ENCODE assay signal across 23 mouse cellular contexts in genomic region chr16:36931976-36932375, GRCm38 (mm10). TPM values are rescaled to one million over a fixed set of nuclear protein-coding genes. Genes with fewer than 3 reads are reported as not detected.
DNase-seq lines count a peak whose midpoint lies in the region; ATAC-seq and TF ChIP-seq lines count a peak whose summit lies in the region.
"Had no signal": no experiment of that assay in that cellular context is flagged by ENCODE, and none has a peak within 500 bp of the region (broad histone marks: within the 10 kb centered on the region; RNA-seq: fewer than 3 reads in every experiment).

No protein-coding gene starts in this region.

- 83% methylated on average over 3 of the region's 3 CpGs for WGBS in forebrain, embryonic 11.5 days
- WGBS in forebrain, embryonic 14.5 days = 92% methylated on average over 3 of the region's 3 CpGs
- WGBS in thymus, adult 2 months = 46% methylated on average over 3 of the region's 3 CpGs
- 87% methylated on average over 3 of the region's 3 CpGs for WGBS in hindbrain, postnatal 0 days

- no peaks in the 10 kb centered on the region for H3K27me3 ChIP-seq in forebrain, embryonic 11.5 days (ENCODE audit: control insufficient read depth, insufficient read depth, low read length)
- no peaks in the 10 kb centered on the region for H3K27me3 ChIP-seq in forebrain, embryonic 14.5 days (replicated peaks; ENCODE audit: control insufficient read depth, insufficient read depth, low read length)
- no peaks in the 10 kb centered on the region for H3K27me3 ChIP-seq in thymus, adult 2 months (ENCODE audit: control insufficient read depth, insufficient read depth, low read length)
- no peaks in the 10 kb centered on the region for H3K27me3 ChIP-seq in hindbrain, postnatal 0 days (ENCODE audit: insufficient read depth, low read length)
- H3K27me3 ChIP-seq: forebrain, embryonic 15.5 days; heart, embryonic 13.5 days; hindbrain, embryonic 13.5 days; intestine, embryonic 15.5 days; limb, embryonic 15.5 days; liver, embryonic 15.5 days; midbrain, embryonic 12.5 days had no signal

- no peak for TF ChIP-seq POLR2A in thymus, adult 2 months (IDR thresholded peaks at IDR 0.05; ENCODE audit: control insufficient read depth, extremely low read depth, insufficient read depth, low read length, poor library complexity)

- no peaks in the 10 kb centered on the region for H3K4me1 ChIP-seq in forebrain, embryonic 11.5 days (replicated peaks; ENCODE audit: control insufficient read depth, insufficient read depth, low read length)
- no peaks in the 10 kb centered on the region for H3K4me1 ChIP-seq in forebrain, embryonic 14.5 days (ENCODE audit: control insufficient read depth, insufficient read depth, low read length)
- H3K4me1 ChIP-seq in thymus, adult 2 months (replicated peaks; ENCODE audit: control insufficient read depth, insufficient read depth, low read length) = peaks cover 48% of the 10 kb centered on the region
- H3K4me1 ChIP-seq in hindbrain, postnatal 0 days (ENCODE audit: insufficient read depth, low read length) = no peaks in the 10 kb centered on the region
- H3K4me1 ChIP-seq: forebrain, embryonic 15.5 days; hindbrain, embryonic 13.5 days; intestine, embryonic 15.5 days; midbrain, embryonic 12.5 days had no signal

- H3K27ac ChIP-seq in forebrain, embryonic 11.5 days (ENCODE audit: low read depth, low read length) = no peak overlapping the region
- no peak overlapping the region for H3K27ac ChIP-seq in forebrain, embryonic 14.5 days (ENCODE audit: low read depth, low read length)
- peak overlapping the region; percentile 60; the same call in 1 of the 2 replicates for H3K27ac ChIP-seq in thymus, adult 2 months (ENCODE audit: control insufficient read depth, insufficient read depth, low read length)
- H3K27ac ChIP-seq in hindbrain, postnatal 0 days = no peak overlapping the region
- no peak overlapping the region for H3K27ac ChIP-seq in gastrocnemius, adult 2 months
- H3K27ac ChIP-seq: forebrain, embryonic 15.5 days; heart, embryonic 13.5 days; hindbrain, embryonic 13.5 days; intestine, embryonic 15.5 days; left cerebral cortex, adult 2 months; limb, embryonic 15.5 days; liver, embryonic 15.5 days; midbrain, embryonic 12.5 days had no signal

- DNase-seq in forebrain, embryonic 11.5 days (ENCODE audit: low spot score) = peak; percentile 33
- DNase-seq in forebrain, embryonic 14.5 days (ENCODE audit: low spot score) = no peak
- peak; percentile 47 for DNase-seq in forelimb bud, embryonic 11.5 days (ENCODE audit: low read depth, low spot score)
- DNase-seq in thymus, adult 2 months = peak; percentile 49
- DNase-seq in hindbrain, postnatal 0 days (ENCODE audit: low spot score) = no peak
- no peak for DNase-seq in urinary bladder, postnatal 25 days (ENCODE audit: low spot score)
- DNase-seq in urinary bladder, postnatal 4 days (ENCODE audit: low spot score in 2 of 2) = no peak
- no peak for DNase-seq in gastrocnemius, adult 2 months
- DNase-seq: adrenal gland, adult 2 months; cerebellum, adult 9-11 months; kidney, adult 9 months; kidney, postnatal 36 days; layer of hippocampus, adult 9-11 months had no signal

- H3K36me3 ChIP-seq in forebrain, embryonic 11.5 days (ENCODE audit: control insufficient read depth, insufficient read depth, low read length) = no peaks in the 10 kb centered on the region; the same call in 1 of the 2 replicates
- H3K36me3 ChIP-seq in forebrain, embryonic 14.5 days (ENCODE audit: control insufficient read depth, insufficient read depth, low read length) = peaks cover 60% of the 10 kb centered on the region
- no peaks in the 10 kb centered on the region for H3K36me3 ChIP-seq in thymus, adult 2 months (ENCODE audit: control insufficient read depth, insufficient read depth, low read length)
- peaks cover 51% of the 10 kb centered on the region for H3K36me3 ChIP-seq in hindbrain, postnatal 0 days (ENCODE audit: insufficient read depth, low read length)

- H3K9ac ChIP-seq in forebrain, embryonic 11.5 days (ENCODE audit: low read length) = no peak overlapping the region
- no peak overlapping the region for H3K9ac ChIP-seq in forebrain, embryonic 14.5 days (ENCODE audit: low read length)
- no peak overlapping the region for H3K9ac ChIP-seq in hindbrain, postnatal 0 days (replicated peaks; ENCODE audit: low read length)
- H3K9ac ChIP-seq: forebrain, embryonic 15.5 days; heart, embryonic 13.5 days; hindbrain, embryonic 13.5 days; intestine, embryonic 15.5 days; limb, embryonic 15.5 days; liver, embryonic 15.5 days; midbrain, embryonic 12.5 days had no signal

- intact Hi-C loops in gastrocnemius, adult 2 months (cut with DNase I) = no loop called here

- no peak overlapping the region for H3K4me3 ChIP-seq in forebrain, embryonic 11.5 days (ENCODE audit: low read depth, low read length)
- no peak overlapping the region for H3K4me3 ChIP-seq in forebrain, embryonic 14.5 days (ENCODE audit: low read depth, low read length)
- H3K4me3 ChIP-seq in thymus, adult 2 months (ENCODE audit: control insufficient read depth, insufficient read depth, low read length) = no peak overlapping the region
- no peak overlapping the region for H3K4me3 ChIP-seq in hindbrain, postnatal 0 days (ENCODE audit: low read length)
- no peak overlapping the region for H3K4me3 ChIP-seq in gastrocnemius, adult 2 months
- H3K4me3 ChIP-seq: forebrain, embryonic 15.5 days; heart, embryonic 13.5 days; hindbrain, embryonic 13.5 days; intestine, embryonic 15.5 days; left cerebral cortex, adult 2 months; limb, embryonic 15.5 days; liver, embryonic 15.5 days; midbrain, embryonic 12.5 days had no signal

- ATAC-seq in forebrain, embryonic 11.5 days (replicated peaks; ENCODE audit: low FRiP score) = no peak
- no peak for ATAC-seq in forebrain, embryonic 14.5 days
- ATAC-seq in hindbrain, postnatal 0 days = no peak
- ATAC-seq: forebrain, embryonic 15.5 days; intestine, embryonic 15.5 days had no signal

- TF ChIP-seq CTCF in thymus, adult 2 months (IDR thresholded peaks at IDR 0.05; ENCODE audit: borderline replicate concordance, control insufficient read depth, extremely low read depth, insufficient read depth, low read length, poor library complexity) = no peak
- no peak for TF ChIP-seq CTCF in hindbrain, postnatal 0 days (IDR thresholded peaks at IDR 0.05; ENCODE audit: low read depth)
- TF ChIP-seq CTCF in gastrocnemius, adult 2 months (IDR thresholded peaks at IDR 0.05) = no peak

- no peaks in the 10 kb centered on the region for H3K9me3 ChIP-seq in forebrain, embryonic 11.5 days (ENCODE audit: control insufficient read depth, low read length)
- no peaks in the 10 kb centered on the region for H3K9me3 ChIP-seq in forebrain, embryonic 14.5 days (replicated peaks; ENCODE audit: control insufficient read depth, low read length)
- H3K9me3 ChIP-seq in hindbrain, postnatal 0 days (ENCODE audit: low read length) = no peaks in the 10 kb centered on the region
- H3K9me3 ChIP-seq: forebrain, embryonic 15.5 days; heart, embryonic 13.5 days; hindbrain, embryonic 13.5 days; intestine, embryonic 15.5 days; limb, embryonic 15.5 days; liver, embryonic 15.5 days; midbrain, embryonic 12.5 days had no signal

- no peak overlapping the region for H3K4me2 ChIP-seq in forebrain, embryonic 11.5 days (ENCODE audit: low read depth, low read length, severe bottlenecking)
- no peak overlapping the region for H3K4me2 ChIP-seq in forebrain, embryonic 14.5 days (ENCODE audit: low read length)
- no peak overlapping the region for H3K4me2 ChIP-seq in hindbrain, postnatal 0 days (ENCODE audit: low read depth, low read length)
- H3K4me2 ChIP-seq: forebrain, embryonic 15.5 days; heart, embryonic 13.5 days; hindbrain, embryonic 13.5 days; intestine, embryonic 15.5 days; limb, embryonic 15.5 days; liver, embryonic 15.5 days; midbrain, embryonic 12.5 days had no signal

RNA-seq across cellular contexts. Expression of gene Hcls1, which starts 2.8 kb away (rescaled TPM):
- 0.88 and 1.0 TPM in 2 replicates for polyA plus RNA-seq in forebrain, embryonic 11.5 days (2014; fragmentation: Nextera tagmentation; extraction: Ambion mirVana)
- polyA plus RNA-seq in forebrain, embryonic 14.5 days (2014; fragmentation: Nextera tagmentation; extraction: Ambion mirVana) = 1.2 and 1.4 TPM in 2 replicates
- polyA plus RNA-seq in thymus, adult 2 months (2012; rRNA removed) = 118 and 132 TPM in 2 replicates
- 0.78 and 1.7 TPM in 2 replicates for total RNA-seq in hindbrain, postnatal 0 days (2014; rRNA removed)
- 2.1 and 2.2 TPM in 2 replicates for polyA plus RNA-seq in hindbrain, postnatal 0 days (2015; fragmentation: Nextera tagmentation; extraction: Ambion mirVana)
- total RNA-seq in gastrocnemius, adult 2 months (2021) = 1 to 10 TPM; 1.6 to 2.7 TPM

RNA-seq across cellular contexts. Expression of gene Golgb1, which starts 57.0 kb away (rescaled TPM):
- polyA plus RNA-seq in forebrain, embryonic 11.5 days (2014; fragmentation: Nextera tagmentation; extraction: Ambion mirVana) = 74.2 and 78.2 TPM in 2 replicates
- 69.9 and 75.8 TPM in 2 replicates for polyA plus RNA-seq in forebrain, embryonic 14.5 days (2014; fragmentation: Nextera tagmentation; extraction: Ambion mirVana)
- polyA plus RNA-seq in thymus, adult 2 months (2012; rRNA removed) = 46.6 and 47.6 TPM in 2 replicates
- 36.3 and 53.2 TPM in 2 replicates for total RNA-seq in hindbrain, postnatal 0 days (2014; rRNA removed)
- polyA plus RNA-seq in hindbrain, postnatal 0 days (2015; fragmentation: Nextera tagmentation; extraction: Ambion mirVana) = 90.5 and 104 TPM in 2 replicates
- total RNA-seq in gastrocnemius, adult 2 months (2021) = 10 to 100 TPM; 17.7 to 28.9 TPM

RNA-seq across cellular contexts. Expression of gene Eaf2, which starts 57.2 kb away (rescaled TPM):
- 0.99 and 1.4 TPM in 2 replicates for polyA plus RNA-seq in forebrain, embryonic 11.5 days (2014; fragmentation: Nextera tagmentation; extraction: Ambion mirVana)
- polyA plus RNA-seq in forebrain, embryonic 14.5 days (2014; fragmentation: Nextera tagmentation; extraction: Ambion mirVana) = 0.57 and 0.61 TPM in 2 replicates
- polyA plus RNA-seq in thymus, adult 2 months (2012; rRNA removed) = 0.65 and 1.2 TPM in 2 replicates
- total RNA-seq in hindbrain, postnatal 0 days (2014; rRNA removed) = 0.16 TPM in 1 of 2 replicates, not detected in the other
- polyA plus RNA-seq in hindbrain, postnatal 0 days (2015; fragmentation: Nextera tagmentation; extraction: Ambion mirVana) = 1.2 and 1.4 TPM in 2 replicates
- under 1 TPM in 1 of 2 experiments, not detected in 1; 0.25 TPM for total RNA-seq in gastrocnemius, adult 2 months (2021)
- polyA plus RNA-seq: adrenal gland, adult 2 months had no signal

RNA-seq across cellular contexts. Expression of gene Fbxo40, which starts 58.3 kb away (rescaled TPM):
- 0.11 TPM in 1 of 2 replicates, not detected in the other for polyA plus RNA-seq in forebrain, embryonic 11.5 days (2014; fragmentation: Nextera tagmentation; extraction: Ambion mirVana)
- polyA plus RNA-seq in forebrain, embryonic 14.5 days (2014; fragmentation: Nextera tagmentation; extraction: Ambion mirVana) = 0.18 and 0.23 TPM in 2 replicates
- 0.96 and 2.3 TPM in 2 replicates for polyA plus RNA-seq in thymus, adult 2 months (2012; rRNA removed)
- 0.05 and 0.25 TPM in 2 replicates for total RNA-seq in hindbrain, postnatal 0 days (2014; rRNA removed)
- 0.30 and 0.39 TPM in 2 replicates for polyA plus RNA-seq in hindbrain, postnatal 0 days (2015; fragmentation: Nextera tagmentation; extraction: Ambion mirVana)
- 100 to 1,000 TPM; 258 to 380 TPM for total RNA-seq in gastrocnemius, adult 2 months (2021)
- polyA plus RNA-seq: forebrain, embryonic 15.5 days; hindbrain, embryonic 13.5 days; intestine, embryonic 15.5 days; midbrain, embryonic 12.5 days; neural tube, embryonic 14.5 days; stomach, embryonic 14.5 days had no signal

Comparison
In these comparisons a context has a peak if more than half of its experiments do, and no peak if none do; other contexts are left out.
1. DNase-seq: peak in forebrain, embryonic 11.5 days (single experiment), forelimb bud, embryonic 11.5 days (single experiment) and thymus, adult 2 months (single experiment); none in forebrain, embryonic 14.5 days (single experiment), hindbrain, postnatal 0 days (single experiment), urinary bladder, postnatal 25 days (single experiment), urinary bladder, postnatal 4 days (0 of 2) and gastrocnemius, adult 2 months (single experiment).
2. RNA of gene Hcls1, which starts 2.8 kb away (polyA plus RNA-seq): 118 to 132 TPM in thymus, adult 2 months; 2.1 to 2.2 TPM in hindbrain, postnatal 0 days, 1.2 to 1.4 TPM in forebrain, embryonic 14.5 days and 0.88 to 1.0 TPM in forebrain, embryonic 11.5 days; every median in the first group is over 10 times any median in the second.